Mouse (Mus musculus): ENCODE data around the gene Retreg2. TPM values are rescaled to one million over a fixed set of nuclear protein-coding genes. Genes with fewer than 3 reads are reported as not detected.
A peak's percentile ranks its signal among the peaks of the same experiment; 100 is the strongest.

The Retreg2 gene
- polyA plus RNA-seq, 1 experiment from 2014 or later = 47.3 TPM

GRCm38 (mm10) chr1:75179334-75180104 is 36.9 kb downstream of the Retreg2 start:
- WGBS (ENCODE audit: insufficient replicate concordance) = 3% methylated on average over 23 of the region's 23 CpGs

GRCm38 (mm10) chr1:75180105-75180590 is 37.6 kb downstream of the Retreg2 start, which contains the start of gene Abcb6:
TSS of gene Abcb6 (minus strand) at chr1:75180392.
- peak within 1 kb of the TSS; percentile 100 for H3K27ac ChIP-seq
- peak within 1 kb of the TSS; percentile 99 for H3K9ac ChIP-seq
- H3K9me3 ChIP-seq (replicated peaks) = 0 out of 2 replicates have a peak, but pooled peaks cover 4% of the 10 kb centered on the region
- H3K36me3 ChIP-seq = peaks cover 76% of the 10 kb centered on the region
- WGBS (ENCODE audit: insufficient replicate concordance) = under 1% methylated on average over 31 of the region's 31 CpGs
- peak within 1 kb of the TSS; percentile 95 for H3K4me3 ChIP-seq (replicated peaks)
- H3K4me2 ChIP-seq = peak within 1 kb of the TSS; percentile 96
- ATAC-seq (ENCODE audit: low read depth) = peak; percentile 87
- no peaks in the 10 kb centered on the region for H3K27me3 ChIP-seq
- H3K4me1 ChIP-seq (replicated peaks) = peaks cover 59% of the 10 kb centered on the region
- peak; percentile 92 for DNase-seq

More at GRCm38 (mm10) chr1:75179334-75180104, 36.9 kb downstream of the Retreg2 start:
- H3K36me3 ChIP-seq = peaks cover 76% of the 10 kb centered on the region
- 0 out of 2 replicates have a peak, but pooled peaks cover 4% of the 10 kb centered on the region for H3K9me3 ChIP-seq (replicated peaks)
- ATAC-seq (ENCODE audit: low read depth) (peak; percentile 79), DNase-seq (peak; percentile 73)
- H3K4me1 ChIP-seq (replicated peaks) = peaks cover 59% of the 10 kb centered on the region
- H3K4me3 ChIP-seq (replicated peaks) = peak overlapping the region; percentile 95
- H3K27me3 ChIP-seq = no peaks in the 10 kb centered on the region
- peak overlapping the region; percentile 100 for H3K27ac ChIP-seq
- H3K9ac ChIP-seq = peak overlapping the region; percentile 99
- peak overlapping the region; percentile 96 for H3K4me2 ChIP-seq

- Histone ChIP-seq H3K9me3 (replicated peaks) (0 out of 2 replicates have a peak, but pooled peaks cover 4% of the 10 kb centered on the region), H3K36me3 (peaks cover 76% of the 10 kb centered on the region), H3K4me3 (replicated peaks) (peak overlapping the region; percentile 95), H3K4me1 (replicated peaks) (peaks cover 55% of the 10 kb centered on the region), H3K27ac (peak overlapping the region; percentile 100), H3K4me2 (peak overlapping the region; percentile 96), H3K27me3 (no peaks in the 10 kb centered on the region), H3K9ac (peak overlapping the region; percentile 99)
- DNase-seq (no peak), ATAC-seq (ENCODE audit: low read depth) (0 out of 2 replicates have a peak, but pooled peaks have one; percentile 10)
- 36% methylated on average over 7 of the region's 7 CpGs for WGBS (ENCODE audit: insufficient replicate concordance)
Observed at GRCm38 (mm10) chr1:75180741-75181140, 38.2 kb downstream of the Retreg2 start.

GRCm38 (mm10) chr1:75181377-75181870 is 38.8 kb downstream of the Retreg2 start:
- Histone ChIP-seq H3K36me3 (peaks cover 76% of the 10 kb centered on the region), H3K4me3 (replicated peaks) (no peak overlapping the region), H3K27me3 (no peaks in the 10 kb centered on the region), H3K9me3 (replicated peaks) (0 out of 2 replicates have a peak, but pooled peaks cover 4% of the 10 kb centered on the region), H3K4me2 (peak overlapping the region; percentile 96; the same call in 1 of the 2 replicates), H3K27ac (peak overlapping the region; percentile 100), H3K4me1 (replicated peaks) (peaks cover 48% of the 10 kb centered on the region), H3K9ac (peak overlapping the region; percentile 99; the same call in 1 of the 2 replicates)
- DNase-seq = no peak
- no peak for ATAC-seq (ENCODE audit: low read depth)
- WGBS (ENCODE audit: insufficient replicate concordance) = 83% methylated on average over 4 of the region's 4 CpGs

GRCm38 (mm10) chr1:75182160-75182559 is 39.6 kb downstream of the Retreg2 start:
- Histone ChIP-seq H3K9me3 (replicated peaks) (0 out of 2 replicates have a peak, but pooled peaks cover 4% of the 10 kb centered on the region), H3K27me3 (no peaks in the 10 kb centered on the region), H3K27ac (peak overlapping the region; percentile 100; the same call in 1 of the 2 replicates), H3K4me3 (replicated peaks) (no peak overlapping the region), H3K4me1 (replicated peaks) (peaks cover 40% of the 10 kb centered on the region), H3K4me2 (no peak overlapping the region), H3K9ac (no peak overlapping the region), H3K36me3 (peaks cover 76% of the 10 kb centered on the region)
- DNase-seq (no peak), ATAC-seq (ENCODE audit: low read depth) (no peak)
- WGBS (ENCODE audit: insufficient replicate concordance) = 68% methylated on average over 4 of the region's 4 CpGs

- no peak overlapping the region for H3K4me2 ChIP-seq
- H3K9ac ChIP-seq = no peak overlapping the region
- no peak overlapping the region for H3K27ac ChIP-seq
- peaks cover 94% of the 10 kb centered on the region for H3K36me3 ChIP-seq
- DNase-seq (no peak), ATAC-seq (ENCODE audit: low read depth) (no peak)
- no peak overlapping the region for H3K4me3 ChIP-seq (replicated peaks)
- WGBS (ENCODE audit: insufficient replicate concordance) = 86% methylated on average over 11 of the region's 11 CpGs
- H3K4me1 ChIP-seq (replicated peaks) = peaks cover 46% of the 10 kb centered on the region
- H3K9me3 ChIP-seq (replicated peaks) = 0 out of 2 replicates have a peak, but pooled peaks cover 4% of the 10 kb centered on the region
- H3K27me3 ChIP-seq = no peaks in the 10 kb centered on the region
Observed at GRCm38 (mm10) chr1:75185495-75185894, 42.9 kb downstream of the Retreg2 start.

- Histone ChIP-seq H3K9me3 (replicated peaks) (0 out of 2 replicates have a peak, but pooled peaks cover 4% of the 10 kb centered on the region), H3K9ac (no peak overlapping the region), H3K27me3 (no peaks in the 10 kb centered on the region), H3K4me3 (replicated peaks) (no peak overlapping the region), H3K4me2 (no peak overlapping the region), H3K4me1 (replicated peaks) (peaks cover 40% of the 10 kb centered on the region), H3K36me3 (peaks cover 81% of the 10 kb centered on the region), H3K27ac (no peak overlapping the region)
- DNase-seq (no peak), ATAC-seq (ENCODE audit: low read depth) (no peak)
Observed at GRCm38 (mm10) chr1:75187126-75187525, 44.5 kb downstream of the Retreg2 start.

GRCm38 (mm10) chr1:75187914-75188483 is 45.4 kb downstream of the Retreg2 start:
- ATAC-seq (ENCODE audit: low read depth) (no peak), DNase-seq (no peak)
- Histone ChIP-seq H3K9me3 (replicated peaks) (no peaks in the 10 kb centered on the region), H3K36me3 (peaks cover 72% of the 10 kb centered on the region), H3K4me2 (no peak overlapping the region), H3K4me3 (replicated peaks) (no peak overlapping the region), H3K27me3 (no peaks in the 10 kb centered on the region), H3K4me1 (replicated peaks) (peaks cover 42% of the 10 kb centered on the region), H3K27ac (peak overlapping the region; percentile 30; the same call in 1 of the 2 replicates), H3K9ac (no peak overlapping the region)
- 27% methylated on average over 2 of the region's 2 CpGs for WGBS (ENCODE audit: insufficient replicate concordance)

- H3K27me3 ChIP-seq = no peaks in the 10 kb centered on the region
- DNase-seq = peak; percentile 34
- peaks cover 55% of the 10 kb centered on the region for H3K36me3 ChIP-seq
- H3K4me2 ChIP-seq = peak overlapping the region; percentile 88
- peak overlapping the region; percentile 87 for H3K4me3 ChIP-seq (replicated peaks)
- no peaks in the 10 kb centered on the region for H3K9me3 ChIP-seq (replicated peaks)
- H3K9ac ChIP-seq = peak overlapping the region; percentile 97
- ATAC-seq (ENCODE audit: low read depth) = no peak
- H3K4me1 ChIP-seq (replicated peaks) = peaks cover 51% of the 10 kb centered on the region
- H3K27ac ChIP-seq = peak overlapping the region; percentile 97
- WGBS (ENCODE audit: insufficient replicate concordance) = 38% methylated on average over 2 of the region's 2 CpGs
Observed at GRCm38 (mm10) chr1:75190577-75190976, 48.0 kb downstream of the Retreg2 start.

GRCm38 (mm10) chr1:75191258-75191621 is 48.7 kb downstream of the Retreg2 start:
- H3K27ac ChIP-seq = peak overlapping the region; percentile 97
- peak overlapping the region; percentile 97 for H3K9ac ChIP-seq
- H3K4me2 ChIP-seq = peak overlapping the region; percentile 88
- H3K36me3 ChIP-seq = peaks cover 55% of the 10 kb centered on the region
- DNase-seq (no peak), ATAC-seq (ENCODE audit: low read depth) (no peak; the same call in 1 of the 2 replicates)
- H3K27me3 ChIP-seq = no peaks in the 10 kb centered on the region
- no peaks in the 10 kb centered on the region for H3K9me3 ChIP-seq (replicated peaks)
- WGBS (ENCODE audit: insufficient replicate concordance) = 43% methylated on average over 5 of the region's 5 CpGs
- H3K4me3 ChIP-seq (replicated peaks) = peak overlapping the region; percentile 87
- peaks cover 51% of the 10 kb centered on the region for H3K4me1 ChIP-seq (replicated peaks)
